In the genomic region with DNA sequence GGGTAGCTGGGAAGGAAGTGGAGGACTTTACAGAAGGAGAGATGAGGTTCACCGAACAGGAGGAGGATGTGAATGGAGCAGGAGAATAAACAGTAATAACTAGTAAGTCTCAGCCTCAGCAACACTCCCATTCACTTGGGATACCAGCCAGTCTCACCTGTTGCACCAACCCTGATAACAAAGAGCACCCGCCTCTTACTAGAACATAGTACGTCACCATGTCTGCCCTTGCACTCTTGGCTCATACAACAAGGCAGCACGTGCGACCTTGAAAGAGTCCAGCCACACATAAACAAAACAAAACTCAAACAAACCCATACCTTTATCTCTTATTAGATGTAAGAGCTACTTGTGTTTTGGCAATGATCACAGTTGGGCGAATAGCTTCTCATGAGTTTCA, we compare ENCODE assay signal across 33 mouse cellular contexts. TPM values are rescaled to one million over a fixed set of nuclear protein-coding genes. Genes with fewer than 3 reads are reported as not detected.
DNase-seq lines count a peak whose midpoint lies in the region; TF ChIP-seq lines count a peak whose summit lies in the region.
"Had no signal": no experiment of that assay in that cellular context is flagged by ENCODE, and none has a peak within 500 bp of the region (broad histone marks: within the 10 kb centered on the region; RNA-seq: fewer than 3 reads in every experiment).

No protein-coding gene starts in this region.

- H3K79me2 ChIP-seq in myocyte (ENCODE audit: control insufficient read depth, insufficient read depth): no peaks in the 10 kb centered on the region

- no peaks in the 10 kb centered on the region for H3K36me3 ChIP-seq in myocyte (ENCODE audit: control insufficient read depth, insufficient read depth)
- H3K36me3 ChIP-seq: forebrain, embryonic 10.5 days; heart, embryonic 12.5 days; heart, embryonic 15.5 days; hindbrain, embryonic 10.5 days; hindbrain, embryonic 13.5 days had no signal

- no peak for TF ChIP-seq POLR2A in myocyte (IDR thresholded peaks at IDR 0.05; ENCODE audit: insufficient read length, low read depth)

- H3K4me3 ChIP-seq in myocyte: no peak overlapping the region
- H3K4me3 ChIP-seq: forebrain, embryonic 10.5 days; forebrain, embryonic 13.5 days; gastrocnemius, adult 2 months; heart, embryonic 12.5 days; heart, embryonic 15.5 days; hindbrain, embryonic 10.5 days; hindbrain, embryonic 13.5 days had no signal

- DNase-seq in adrenal gland, adult 2 months: peak; percentile 1
- no peak for DNase-seq in adrenal gland, adult 8-10 months
- peak; percentile 36 to 64 for DNase-seq in lung, adult 18-20 months
- DNase-seq in lung, postnatal 14 days: no peak
- DNase-seq in lung, postnatal 10 days: peak; percentile 14
- DNase-seq in embryo, embryonic 11 days: no peak
- no peak for DNase-seq in heart, adult 18-20 months
- DNase-seq: adrenal gland, postnatal 14 days; cerebellum, adult 11 months; cerebellum, adult 2 months; cerebellum, adult 9-11 months; cerebellum, postnatal 25 days; gastrocnemius, adult 2 months; gastrocnemius, postnatal 14 days; heart, adult 11 months; heart, postnatal 10 days; heart, postnatal 36 days had no signal

- no peaks in the 10 kb centered on the region for H3K27me3 ChIP-seq in myocyte (ENCODE audit: control insufficient read depth, insufficient read depth, insufficient read length)
- H3K27me3 ChIP-seq: forebrain, embryonic 13.5 days; heart, embryonic 12.5 days; heart, embryonic 15.5 days; hindbrain, embryonic 13.5 days had no signal

- H3ac ChIP-seq in myocyte (ENCODE audit: control insufficient read depth, insufficient read length): no peak overlapping the region

- H3K4me2 ChIP-seq in myocyte (ENCODE audit: low read depth): peak overlapping the region; percentile 40
- H3K4me2 ChIP-seq: forebrain, embryonic 13.5 days; heart, embryonic 12.5 days; heart, embryonic 15.5 days; hindbrain, embryonic 13.5 days had no signal

TF ChIP-seq in myocyte, 11 proteins besides CTCF, POLR2A, EP300 and RAD21:
- TF ChIP-seq CEBPB (IDR thresholded peaks at IDR 0.05; ENCODE audit: insufficient read depth, poor library complexity, severe bottlenecking) (no peak), TCF12 (IDR thresholded peaks at IDR 0.05; ENCODE audit: insufficient read depth, poor library complexity, severe bottlenecking) (no peak), USF1 (IDR thresholded peaks at IDR 0.05; ENCODE audit: low read depth) (no peak), TCF3 (IDR thresholded peaks at IDR 0.05; ENCODE audit: insufficient read length, low read depth) (no peak), MAX (IDR thresholded peaks at IDR 0.05; ENCODE audit: low read depth) (no peak), MYOG (IDR thresholded peaks at IDR 0.05; ENCODE audit: control insufficient read depth in 1 of 3, insufficient read depth in 1 of 3, insufficient read length in 2 of 3, low read depth in 2 of 3) (no peak)

RNA-seq across cellular contexts. Expression of gene Slc19a3, which starts 5.7 kb away (rescaled TPM):
- total RNA-seq in adrenal gland, adult 2 months (2021): under 1 TPM; 0.14 to 0.26 TPM
- polyA plus RNA-seq in adrenal gland, adult 2 months (2012; rRNA removed): 0.15 and 0.25 TPM in 2 replicates
- total RNA-seq in adrenal gland, adult 8-10 months (2022): under 1 TPM in 2 of 4 experiments, not detected in 2; 0.15 to 0.18 TPM
- polyA plus RNA-seq in myocyte (2012; fragmentation: generic; extraction: Trizol): 0.07 TPM
- under 1 TPM; 0.51 to 0.55 TPM for total RNA-seq in heart, adult 18-20 months (2021)
- total RNA-seq: adrenal gland, postnatal 14 days; common myeloid progenitor, adult 5-6 weeks; gastrocnemius, adult 2 months; gastrocnemius, postnatal 14 days had no signal
- polyA plus RNA-seq: activated CD4-positive, CD25-positive, alpha-beta regulatory T cell, adult 4 months had no signal

RNA-seq across cellular contexts. Expression of gene Krtap28-10, which starts 9.8 kb away (rescaled TPM):
- total RNA-seq in adrenal gland, adult 2 months (2021): not detected
- polyA plus RNA-seq in adrenal gland, adult 2 months (2012; rRNA removed): not detected in 2 replicates
- not detected for total RNA-seq in adrenal gland, adult 8-10 months (2022)
- polyA plus RNA-seq in myocyte (2012; fragmentation: generic; extraction: Trizol): not detected
- total RNA-seq in heart, adult 18-20 months (2021): not detected
- total RNA-seq: adrenal gland, postnatal 14 days; adrenal gland, postnatal 4 days; common myeloid progenitor, adult 5-6 weeks; ES-E14; gastrocnemius, adult 2 months; gastrocnemius, postnatal 14 days; gastrocnemius, postnatal 4 days; heart, postnatal 10 days; heart, postnatal 36 days had no signal
- polyA plus RNA-seq: activated CD4-positive, CD25-positive, alpha-beta regulatory T cell, adult 4 months; cerebellum, adult 2 months; embryonic facial prominence, embryonic 11.5 days; forebrain, embryonic 10.5 days; forebrain, embryonic 13.5 days; forebrain, embryonic 16.5 days; heart, embryonic 12.5 days; heart, embryonic 15.5 days; hindbrain, embryonic 10.5 days; hindbrain, embryonic 13.5 days; hindbrain, embryonic 16.5 days had no signal

RNA-seq across cellular contexts. Expression of gene Gm47969, which starts 12.2 kb away (rescaled TPM):
- total RNA-seq in adrenal gland, adult 2 months (2021): not detected
- polyA plus RNA-seq in adrenal gland, adult 2 months (2012; rRNA removed): not detected in 2 replicates
- total RNA-seq in adrenal gland, adult 8-10 months (2022): not detected
- polyA plus RNA-seq in myocyte (2012; fragmentation: generic; extraction: Trizol): not detected
- not detected for total RNA-seq in heart, adult 18-20 months (2021)
- total RNA-seq: adrenal gland, postnatal 14 days; adrenal gland, postnatal 4 days; common myeloid progenitor, adult 5-6 weeks; gastrocnemius, adult 2 months; gastrocnemius, postnatal 14 days; gastrocnemius, postnatal 4 days; heart, postnatal 10 days; heart, postnatal 36 days had no signal
- polyA plus RNA-seq: activated CD4-positive, CD25-positive, alpha-beta regulatory T cell, adult 4 months; cerebellum, adult 2 months; embryonic facial prominence, embryonic 11.5 days; embryonic facial prominence, embryonic 14.5 days; forebrain, embryonic 10.5 days; forebrain, embryonic 13.5 days; forebrain, embryonic 16.5 days; heart, embryonic 12.5 days; heart, embryonic 15.5 days; hindbrain, embryonic 10.5 days; hindbrain, embryonic 13.5 days; hindbrain, embryonic 16.5 days had no signal

RNA-seq across cellular contexts. Expression of gene A030005K14Rik, which starts 26.7 kb away (rescaled TPM):
- not detected for total RNA-seq in adrenal gland, adult 2 months (2021)
- not detected in 2 replicates for polyA plus RNA-seq in adrenal gland, adult 2 months (2012; rRNA removed)
- total RNA-seq in adrenal gland, adult 8-10 months (2022): not detected
- polyA plus RNA-seq in myocyte (2012; fragmentation: generic; extraction: Trizol): not detected
- total RNA-seq in heart, adult 18-20 months (2021): not detected
- total RNA-seq: adrenal gland, postnatal 14 days; adrenal gland, postnatal 4 days; common myeloid progenitor, adult 5-6 weeks; ES-E14; gastrocnemius, adult 2 months; gastrocnemius, postnatal 14 days; gastrocnemius, postnatal 4 days; heart, postnatal 10 days; heart, postnatal 36 days had no signal
- polyA plus RNA-seq: activated CD4-positive, CD25-positive, alpha-beta regulatory T cell, adult 4 months; cerebellum, adult 2 months; embryonic facial prominence, embryonic 11.5 days; embryonic facial prominence, embryonic 14.5 days; forebrain, embryonic 10.5 days; forebrain, embryonic 13.5 days; forebrain, embryonic 16.5 days; heart, embryonic 12.5 days; heart, embryonic 15.5 days; hindbrain, embryonic 10.5 days; hindbrain, embryonic 13.5 days; hindbrain, embryonic 16.5 days had no signal

RNA-seq across cellular contexts. Expression of gene Krtap28-13, which starts 28.2 kb away (rescaled TPM):
- not detected for total RNA-seq in adrenal gland, adult 2 months (2021)
- polyA plus RNA-seq in adrenal gland, adult 2 months (2012; rRNA removed): not detected in 2 replicates
- not detected for total RNA-seq in adrenal gland, adult 8-10 months (2022)
- not detected for polyA plus RNA-seq in myocyte (2012; fragmentation: generic; extraction: Trizol)
- not detected for total RNA-seq in heart, adult 18-20 months (2021)
- total RNA-seq: adrenal gland, postnatal 14 days; adrenal gland, postnatal 4 days; common myeloid progenitor, adult 5-6 weeks; ES-E14; gastrocnemius, adult 2 months; gastrocnemius, postnatal 14 days; gastrocnemius, postnatal 4 days; heart, postnatal 10 days; heart, postnatal 36 days had no signal
- polyA plus RNA-seq: activated CD4-positive, CD25-positive, alpha-beta regulatory T cell, adult 4 months; cerebellum, adult 2 months; embryonic facial prominence, embryonic 11.5 days; forebrain, embryonic 10.5 days; forebrain, embryonic 13.5 days; forebrain, embryonic 16.5 days; heart, embryonic 12.5 days; heart, embryonic 15.5 days; hindbrain, embryonic 10.5 days; hindbrain, embryonic 13.5 days; hindbrain, embryonic 16.5 days had no signal

Comparison
In these comparisons a context has a peak if more than half of its experiments do, and no peak if none do; other contexts are left out.
1. DNase-seq: peak in adrenal gland, adult 2 months (single experiment), lung, adult 18-20 months (2 of 2) and lung, postnatal 10 days (single experiment); none in adrenal gland, adult 8-10 months (single experiment), lung, postnatal 14 days (single experiment), embryo, embryonic 11 days (single experiment) and heart, adult 18-20 months (0 of 2).